Mouse (Mus musculus) right cerebral cortex, postnatal 14 days (tissue): ENCODE measurements around the gene Tram2.

Experiments
- DNase-seq: peaks from one replicate; pipeline ENCODE4 v3.0.0; 2022

Gene Tram2

GRCm38 (mm10) chr1:21067536-21068221 lies 11.3 kb downstream of the Tram2 start:
- DNase-seq = no peak

- DNase-seq = no peak
Measured at GRCm38 (mm10) chr1:21064153-21064552, 14.9 kb downstream of the Tram2 start.

- DNase-seq = no peak
Measured at GRCm38 (mm10) chr1:21059385-21060109, 19.5 kb downstream of the Tram2 start.

- no peak for DNase-seq
Measured at GRCm38 (mm10) chr1:21053009-21053408, 26.0 kb downstream of the Tram2 start.

- DNase-seq = peak; percentile 19
Measured at GRCm38 (mm10) chr1:21052608-21053007, 26.4 kb downstream of the Tram2 start.

- no peak for DNase-seq
Measured at GRCm38 (mm10) chr1:21052132-21052545, 26.9 kb downstream of the Tram2 start.

- DNase-seq = no peak
Measured at GRCm38 (mm10) chr1:21049005-21049404, 30.0 kb downstream of the Tram2 start.

- DNase-seq = no peak
Measured at GRCm38 (mm10) chr1:21048402-21048801, 30.6 kb downstream of the Tram2 start.

GRCm38 (mm10) chr1:21042461-21042860 lies 36.6 kb downstream of the Tram2 start:
- no peak for DNase-seq

- no peak for DNase-seq
Measured at GRCm38 (mm10) chr1:21040610-21041326, 38.3 kb downstream of the Tram2 start.

GRCm38 (mm10) chr1:21040173-21040572 lies 38.9 kb downstream of the Tram2 start:
- DNase-seq = no peak

GRCm38 (mm10) chr1:21039564-21039963 lies 39.5 kb downstream of the Tram2 start:
- no peak for DNase-seq

GRCm38 (mm10) chr1:21037881-21038601 lies 41.0 kb downstream of the Tram2 start:
- DNase-seq = no peak

GRCm38 (mm10) chr1:21035878-21036277 lies 43.2 kb downstream of the Tram2 start:
- DNase-seq = no peak

GRCm38 (mm10) chr1:21033792-21034119 lies 45.3 kb downstream of the Tram2 start:
- no peak for DNase-seq

GRCm38 (mm10) chr1:21033065-21033791 lies 45.8 kb downstream of the Tram2 start:
- no peak for DNase-seq

GRCm38 (mm10) chr1:21031650-21032049 lies 47.4 kb downstream of the Tram2 start:
- no peak for DNase-seq

GRCm38 (mm10) chr1:21029000-21029399 lies 50.0 kb downstream of the Tram2 start:
- no peak for DNase-seq

GRCm38 (mm10) chr1:21026534-21026933 lies 52.5 kb downstream of the Tram2 start:
- DNase-seq = no peak

- DNase-seq = no peak
Measured at GRCm38 (mm10) chr1:21025203-21025602, 53.8 kb downstream of the Tram2 start.

- DNase-seq = no peak
Measured at GRCm38 (mm10) chr1:21023101-21023500, 55.9 kb downstream of the Tram2 start.

GRCm38 (mm10) chr1:21014463-21014862 lies 64.6 kb downstream of the Tram2 start:
- DNase-seq = peak; percentile 15
